Mouse (Mus musculus) olfactory bulb, adult 2 months (tissue): ENCODE data around the gene Zfp143. TPM values are rescaled to one million over a fixed set of nuclear protein-coding genes. Genes with fewer than 3 reads are reported as not detected.
"Not testable (repeated sequence)": the region's sequence is repeated elsewhere in the genome, so short reads cannot be mapped to it uniquely, and the experiment has no call there.

Source experiments
- H3K27ac ChIP-seq: fragments of 200-500 bp; 2 replicates; pipeline ENCODE4 v1.5.1; 2012; ENCODE audit warnings: low read depth, low read length; ENCODE audit not compliant: insufficient read depth
- H3K4me1 ChIP-seq: fragments of 200-500 bp; 2 replicates; pipeline ENCODE4 v1.6.1; 2012; ENCODE audit warnings: low read length; ENCODE audit not compliant: control insufficient read depth, insufficient read depth
- H3K4me3 ChIP-seq: fragments of 200-500 bp; 2 replicates; pipeline ENCODE4 v1.5.1; 2012; ENCODE audit warnings: mild to moderate bottlenecking, low read depth, low read length, moderate library complexity; ENCODE audit not compliant: insufficient read depth
- CTCF ChIP-seq: fragments of 200-500 bp; IDR thresholded peaks from 2 replicates; pipeline ENCODE4 v1.5.1; 2012; ENCODE audit warnings: low read depth, mild to moderate bottlenecking, low read length, moderate library complexity; ENCODE audit not compliant: insufficient read depth
- POLR2A ChIP-seq: fragments of 200-500 bp; IDR thresholded peaks from 2 replicates; pipeline ENCODE4 v1.6.1; 2012; ENCODE audit warnings: mild to moderate bottlenecking, low read depth, low read length, moderate library complexity; ENCODE audit not compliant: insufficient read depth
- WGBS: fragments of 180-500 bp; shearing (Covaris S2); methylation state at CpG from one replicate; pipeline ENCODE4 v1.1.7; 2018; 5-methylcytosine and 5-hydroxymethylcytosine counted together
- polyA plus RNA-seq: library from polyadenylated mRNA; stranded (reverse); fragments of >200 nt; gene quantifications from 2 replicates; pipeline ENCODE4 v1.2.4, GENCODE M21; 2012; ENCODE audit warnings: low replicate concordance; ENCODE audit not compliant: missing spikeins, insufficient read depth, insufficient read length

Gene Zfp143
- polyA plus RNA-seq = not detected in 2 replicates

DNA sequence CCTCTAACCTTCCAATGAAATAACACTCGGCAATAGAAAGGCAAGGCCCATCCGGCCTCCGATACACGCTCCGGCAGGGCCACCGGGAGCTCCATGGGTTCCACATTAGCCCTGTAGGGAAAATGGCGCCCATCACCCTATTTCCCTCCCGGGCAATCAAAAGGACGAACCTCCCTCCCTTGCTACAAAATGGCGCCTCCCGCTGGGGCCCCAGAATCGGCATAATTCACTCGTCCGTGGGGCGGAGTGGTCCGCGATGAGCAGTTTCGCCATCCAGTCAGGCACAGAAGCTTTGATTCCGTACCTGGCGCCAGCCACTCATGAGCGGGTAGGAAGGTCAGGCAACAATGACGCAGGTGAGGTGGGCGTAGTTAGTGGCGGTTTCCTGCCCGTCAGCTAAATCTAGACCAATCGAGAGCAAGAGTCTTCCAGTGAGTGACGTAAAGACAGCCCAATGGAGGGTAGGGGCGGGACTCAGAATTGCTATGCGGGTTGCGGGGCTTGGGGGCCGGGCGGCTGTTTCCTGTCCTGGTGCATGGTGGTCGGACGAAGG lies at the start of gene Zfp143:
Gene Zfp143, plus strand, starts transcription at position 19 of the 553 bp plus-strand sequence.
- Histone ChIP-seq H3K4me3 (peak within 1 kb of the TSS; percentile 85), H3K4me1 (peaks cover 2% of the 10 kb centered on the region; the same call in 1 of the 2 replicates), H3K27ac (peak within 1 kb of the TSS; percentile 99)
- under 1% methylated on average over 34 of the region's 34 CpGs for WGBS
- TF ChIP-seq CTCF (no peak), POLR2A (0 out of 2 replicates have a peak, but pooled peaks have one; percentile 3)

GRCm38 (mm10) chr7:110011417-110011816 lies 49.6 kb upstream of the Zfp143 start:
- Histone ChIP-seq H3K4me3 (no peak overlapping the region), H3K27ac (no peak overlapping the region), H3K4me1 (no peaks in the 10 kb centered on the region)
- no peak for TF ChIP-seq POLR2A
- no peak for TF ChIP-seq CTCF
- 55% methylated on average over 1 of the region's 1 CpGs for WGBS

DNA sequence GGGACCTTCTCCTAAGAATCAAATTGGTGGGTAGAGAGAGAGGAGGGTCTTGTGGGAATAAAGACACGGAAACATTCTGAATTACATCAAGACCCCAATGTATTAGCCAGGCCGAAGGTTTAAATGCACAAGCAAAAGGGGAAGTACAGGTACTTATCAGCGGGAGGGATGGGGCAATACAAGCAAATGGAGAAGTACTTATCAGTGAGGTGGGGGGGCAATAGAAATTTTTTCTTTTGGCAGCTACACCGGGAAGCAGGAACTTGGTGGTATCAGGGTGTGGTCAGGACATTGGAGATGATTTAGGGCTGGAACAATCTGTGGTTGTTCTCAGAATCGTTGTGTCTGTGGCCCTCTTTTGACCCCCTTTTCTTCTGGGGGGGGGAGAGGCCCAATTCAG lies 46.7 kb upstream of the Zfp143 start:
- WGBS = 87% methylated on average over 5 of the region's 5 CpGs

GRCm38 (mm10) chr7:110018117-110018630 lies 42.8 kb upstream of the Zfp143 start, which contains the start of gene Ipo7:
TSS of gene Ipo7 (plus strand) at chr7:110018274.
- H3K4me3 ChIP-seq = peak within 1 kb of the TSS; percentile 93
- TF ChIP-seq POLR2A = peak; percentile 91
- no peak for TF ChIP-seq CTCF
- peak within 1 kb of the TSS; percentile 52 for H3K27ac ChIP-seq
- WGBS = under 1% methylated on average over 48 of the region's 48 CpGs
- no peaks in the 10 kb centered on the region for H3K4me1 ChIP-seq

More for the DNA sequence above, 46.7 kb upstream of the Zfp143 start:
- Histone ChIP-seq H3K27ac (no peak overlapping the region), H3K4me3 (no peak overlapping the region), H3K4me1 (no peaks in the 10 kb centered on the region)
- TF ChIP-seq POLR2A = no peak
- no peak for TF ChIP-seq CTCF

DNA sequence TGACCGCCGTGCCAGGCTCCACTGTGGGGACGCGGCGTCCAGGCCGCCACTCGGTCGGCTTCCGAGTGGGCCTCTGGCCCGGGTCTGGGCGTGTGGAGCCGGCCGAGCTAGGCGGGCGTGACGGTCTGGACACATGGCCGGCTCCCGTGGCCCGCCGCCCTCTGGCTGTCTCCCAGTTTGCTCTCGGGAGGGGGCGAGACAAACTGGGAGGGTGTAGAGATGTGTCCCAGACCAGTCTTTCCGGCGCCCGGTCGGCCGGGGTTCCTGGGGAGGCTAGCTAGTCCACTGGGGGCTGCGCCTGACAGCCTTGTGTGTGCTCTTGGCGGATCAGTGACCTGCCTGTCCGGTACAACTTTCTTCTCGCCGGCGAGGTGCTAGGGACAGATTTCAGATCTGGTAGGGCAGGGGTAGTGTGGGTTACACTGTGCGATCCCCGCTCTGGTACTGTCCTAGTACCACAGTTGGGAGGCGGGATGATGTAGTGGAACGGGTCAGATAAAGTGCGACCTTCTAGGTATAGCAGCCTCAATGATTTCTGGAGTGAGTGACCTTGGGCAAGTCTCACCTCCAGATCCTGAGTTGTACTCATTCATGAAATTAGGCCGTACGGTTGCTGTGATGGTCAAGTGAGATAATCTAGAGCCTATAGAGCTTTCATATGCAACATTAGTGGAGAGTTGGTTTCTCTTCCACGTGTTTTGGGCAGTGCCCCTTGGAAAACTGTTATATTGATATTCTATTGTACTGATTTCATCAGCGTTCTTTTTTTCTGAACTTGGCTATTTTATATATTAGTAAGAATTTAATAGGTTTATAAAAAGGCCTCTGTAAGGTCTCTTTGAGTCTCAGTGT lies 42.2 kb upstream of the Zfp143 start:
- WGBS = under 1% methylated on average over 42 of the region's 42 CpGs
- Histone ChIP-seq H3K27ac (peak overlapping the region; percentile 52), H3K4me1 (no peaks in the 10 kb centered on the region), H3K4me3 (peak overlapping the region; percentile 93)
- TF ChIP-seq POLR2A = no peak
- TF ChIP-seq CTCF = no peak

DNA sequence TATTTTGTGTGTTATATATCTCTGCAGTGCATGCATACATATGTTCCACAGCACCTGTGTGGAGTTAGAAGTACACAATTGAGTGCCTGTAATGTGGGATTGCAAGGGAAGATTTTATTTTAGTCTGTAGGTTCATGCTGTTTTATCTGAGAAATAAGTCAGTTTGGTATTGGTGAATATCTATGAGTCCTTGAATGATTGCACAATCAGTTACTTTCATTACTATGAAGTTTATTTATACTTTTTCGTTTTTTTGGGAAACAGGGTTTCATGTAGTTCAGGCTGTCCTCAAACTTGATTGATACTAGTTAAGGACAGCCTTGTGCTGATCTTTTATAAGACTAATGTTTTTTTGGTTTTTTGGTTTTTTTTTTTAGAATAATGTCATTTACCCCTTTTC lies 37.5 kb upstream of the Zfp143 start:
- no peak overlapping the region for H3K27ac ChIP-seq
- no peaks in the 10 kb centered on the region for H3K4me1 ChIP-seq
- no peak overlapping the region for H3K4me3 ChIP-seq
- WGBS = 95% methylated on average over 1 of the region's 1 CpGs
- TF ChIP-seq CTCF (no peak), POLR2A (no peak)

DNA sequence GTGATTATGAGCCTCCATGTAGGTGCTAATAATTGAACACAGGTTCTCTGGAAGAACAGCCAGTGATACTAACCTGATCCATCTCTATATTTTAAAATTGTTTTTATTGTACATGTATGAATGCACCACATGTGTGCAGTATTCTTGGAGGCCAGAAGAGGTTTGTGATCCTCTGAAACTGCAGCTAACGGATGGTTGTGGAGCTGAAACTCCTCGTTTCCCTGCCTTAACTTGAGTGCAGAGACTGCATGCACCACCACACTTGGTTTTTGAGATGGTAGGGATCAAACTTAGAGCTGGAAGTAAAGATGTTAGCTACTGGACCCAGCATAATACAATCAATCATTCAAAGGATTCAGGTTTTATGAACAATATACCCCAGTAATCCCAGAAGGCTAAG lies 34.4 kb upstream of the Zfp143 start:
- Histone ChIP-seq H3K4me1 (no peaks in the 10 kb centered on the region), H3K27ac (no peak overlapping the region), H3K4me3 (no peak overlapping the region)
- 68% methylated on average over 2 of the region's 2 CpGs for WGBS
- no peak for TF ChIP-seq POLR2A

GRCm38 (mm10) chr7:110028826-110029225 lies 32.2 kb upstream of the Zfp143 start:
- WGBS = 66% methylated on average over 1 of the region's 1 CpGs
- no peak overlapping the region for H3K27ac ChIP-seq
- no peak for TF ChIP-seq CTCF
- no peak for TF ChIP-seq POLR2A
- no peaks in the 10 kb centered on the region for H3K4me1 ChIP-seq
- H3K4me3 ChIP-seq = no peak overlapping the region

DNA sequence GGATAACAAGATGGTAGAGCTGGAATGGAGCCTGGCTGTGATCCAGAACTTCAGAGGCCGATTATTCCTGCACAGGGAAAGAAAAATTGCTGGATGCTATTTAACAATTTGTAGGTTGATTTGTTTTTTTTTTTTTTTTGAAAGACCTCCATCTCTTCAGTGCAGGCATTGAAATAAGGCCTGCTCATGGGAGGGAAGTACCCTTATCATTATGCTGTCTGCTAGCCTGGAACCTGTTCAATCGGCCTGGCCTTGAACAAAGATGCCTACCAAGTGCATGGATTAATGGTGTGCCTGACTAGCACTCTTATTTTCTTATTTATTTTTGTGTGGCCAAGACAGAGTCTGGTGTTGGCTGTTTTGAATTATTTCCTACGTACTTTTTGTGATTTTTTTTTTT lies 30.7 kb upstream of the Zfp143 start:
- Histone ChIP-seq H3K27ac (no peak overlapping the region), H3K4me1 (no peaks in the 10 kb centered on the region), H3K4me3 (no peak overlapping the region)
- TF ChIP-seq CTCF = no peak
- TF ChIP-seq POLR2A = no peak
- WGBS = 30% methylated on average over 3 of the region's 3 CpGs

DNA sequence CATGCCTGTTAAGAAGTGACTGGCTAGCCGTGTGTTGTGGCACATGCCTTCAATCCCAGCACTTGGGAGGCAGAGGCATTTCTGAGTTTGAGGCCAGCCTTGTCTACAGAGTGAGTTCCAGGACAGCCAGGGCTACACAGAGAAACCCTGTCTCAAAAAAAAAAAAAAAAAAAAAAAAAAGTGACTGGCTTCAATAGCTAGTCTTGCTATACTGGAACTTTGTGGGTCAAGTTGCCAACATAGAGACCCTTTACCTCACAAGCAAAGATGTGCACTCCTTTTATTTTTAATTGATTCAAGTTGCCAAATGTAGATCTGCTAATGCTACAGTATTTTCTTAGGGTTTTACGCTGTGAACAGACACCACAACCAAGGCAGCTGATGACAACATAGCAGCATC lies 3.3 kb upstream of the Zfp143 start:
- H3K4me3 ChIP-seq, H3K4me1 ChIP-seq, H3K27ac ChIP-seq: not testable (repeated sequence)
- 94% methylated on average over 2 of the region's 2 CpGs for WGBS
